Mouse (Mus musculus): Measurements from ENCODE around the gene Ano2.

- TF ChIP-seq CTCF (IDR thresholded peaks at IDR 0.05; ENCODE audit: control insufficient read depth, insufficient read depth, insufficient replicate concordance, low read depth, low read length) (no peak), POLR2A (IDR thresholded peaks at IDR 0.05; ENCODE audit: control insufficient read depth, low read depth, low read length) (no peak)
Observed at GRCm38 (mm10) chr6:125685420-125685819, 4.8 kb upstream of the Ano2 start.
